Mouse (Mus musculus) hindbrain, embryonic 13.5 days (tissue): ENCODE results near the gene Olfr1351. TPM values are rescaled to one million over a fixed set of nuclear protein-coding genes. Genes with fewer than 3 reads are reported as not detected.
"Not testable (repeated sequence)": the region's sequence is repeated elsewhere in the genome, so short reads cannot be mapped to it uniquely, and the experiment has no call there.

ENCODE experiments used
- ATAC-seq: fragments of 200-750 bp; cut with Nextera tagmentation; 2 replicates; pipeline ENCODE4 v1.8.0; 2017; ENCODE audit warnings: moderate TSS enrichment; ENCODE audit not compliant: low FRiP score
- H3K27ac ChIP-seq: fragments of 300-500 bp; sonication (generic); 2 replicates; pipeline ENCODE4 v1.5.1; 2015; ENCODE audit warnings: inconsistent platforms, mild to moderate bottlenecking, moderate library complexity
- H3K27me3 ChIP-seq: fragments of 300-500 bp; sonication (generic); 2 replicates; pipeline ENCODE4 v1.6.1; 2015; ENCODE audit warnings: mild to moderate bottlenecking, inconsistent platforms
- H3K36me3 ChIP-seq: fragments of 300-500 bp; sonication (generic); 2 replicates; pipeline ENCODE4 v1.6.1; 2015; ENCODE audit warnings: mild to moderate bottlenecking, inconsistent platforms
- H3K4me1 ChIP-seq: fragments of 300-500 bp; sonication (generic); replicated peaks from 2 replicates; pipeline ENCODE4 v1.6.1; 2015; ENCODE audit warnings: inconsistent platforms
- H3K4me2 ChIP-seq: fragments of 300-500 bp; sonication (generic); 2 replicates; pipeline ENCODE4 v1.6.1; 2015; ENCODE audit warnings: inconsistent platforms, mild to moderate bottlenecking, moderate library complexity
- H3K4me3 ChIP-seq: fragments of 300-500 bp; sonication (generic); 2 replicates; pipeline ENCODE4 v1.5.1; 2015; ENCODE audit warnings: mild to moderate bottlenecking, inconsistent platforms
- H3K9ac ChIP-seq: fragments of 300-500 bp; sonication (generic); 2 replicates; pipeline ENCODE4 v1.6.1; 2015; ENCODE audit warnings: mild to moderate bottlenecking, inconsistent platforms
- H3K9me3 ChIP-seq: fragments of 300-500 bp; sonication (generic); 2 replicates; pipeline ENCODE4 v1.6.1; 2016; ENCODE audit warnings: inconsistent platforms
- WGBS: fragments of 180-500 bp; shearing (Covaris S2); methylation state at CpG from one replicate; pipeline ENCODE4 v1.1.7; 2015; 5-methylcytosine and 5-hydroxymethylcytosine counted together
- polyA plus RNA-seq: library from polyadenylated mRNA; unstranded; fragments of >200 nt; fragmentation: Nextera tagmentation; extraction: Ambion mirVana; gene quantifications from 2 replicates; pipeline ENCODE4 v1.2.1, GENCODE M21; 2015

The Olfr1351 gene
- not detected in 2 replicates for polyA plus RNA-seq

GRCm38 (mm10) chr10:79012172-79012571, at the start of gene Olfr1351:
Olfr1351 (plus strand) TSS chr10:79012472.
- no peak for ATAC-seq
- WGBS, result 76% methylated on average over 1 of the region's 1 CpGs

GRCm38 (mm10) chr10:78963009-78963408, 49.3 kb upstream of the Olfr1351 start, which contains the start of gene Olfr1353:
Olfr1353 (plus strand) TSS chr10:78963309.
- not testable (repeated sequence) for H3K4me2 ChIP-seq, ATAC-seq, H3K4me3 ChIP-seq, H3K9ac ChIP-seq, H3K4me1 ChIP-seq, H3K9me3 ChIP-seq, H3K36me3 ChIP-seq, H3K27me3 ChIP-seq, H3K27ac ChIP-seq

More at GRCm38 (mm10) chr10:79012172-79012571, at the start of gene Olfr1351:
- Histone ChIP-seq H3K36me3 (no peaks in the 10 kb centered on the region), H3K4me2 (no peak within 1 kb of the TSS), H3K9me3 (no peaks in the 10 kb centered on the region), H3K27me3 (no peaks in the 10 kb centered on the region), H3K4me3 (no peak within 1 kb of the TSS), H3K27ac (no peak within 1 kb of the TSS), H3K9ac (no peak within 1 kb of the TSS), H3K4me1 (no peaks in the 10 kb centered on the region)

GRCm38 (mm10) chr10:78980750-78981149, 31.5 kb upstream of the Olfr1351 start, which contains the start of gene Olfr1352:
Olfr1352 (plus strand) TSS chr10:78981050.
- no peak for ATAC-seq
- no peak within 1 kb of the TSS for H3K4me2 ChIP-seq

DNA sequence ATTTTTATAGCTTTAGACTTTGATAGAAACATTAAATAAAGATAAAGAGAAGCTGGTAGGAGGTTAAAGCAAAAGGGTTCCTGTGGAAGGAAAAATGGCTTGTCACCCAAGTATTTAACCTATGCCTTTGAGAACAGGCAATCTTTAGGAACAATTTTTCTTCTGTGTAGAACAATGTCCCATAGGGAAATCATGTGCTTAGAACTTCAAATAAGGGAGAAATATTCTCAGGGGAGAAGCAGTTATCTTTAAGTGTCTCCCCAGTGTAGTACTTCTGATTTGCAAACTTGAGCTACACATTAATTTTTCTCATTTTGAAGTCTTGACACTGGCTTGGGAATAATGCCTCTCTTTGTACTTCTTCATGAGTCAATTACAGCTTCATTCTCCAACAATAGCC, 16.2 kb downstream of the Olfr1351 start, which contains the start of gene Olfr57:
Gene Olfr57 (plus strand): TSS at position 301 of the 400 bp plus-strand sequence.
- H3K36me3 ChIP-seq, result no peaks in the 10 kb centered on the region
- H3K4me3 ChIP-seq, result no peak within 1 kb of the TSS
- 0 out of 2 replicates have a peak, but pooled peaks cover 3% of the 10 kb centered on the region for H3K9me3 ChIP-seq
- no peak within 1 kb of the TSS for H3K27ac ChIP-seq
- H3K9ac ChIP-seq, result no peak within 1 kb of the TSS
- ATAC-seq, result no peak
- no peaks in the 10 kb centered on the region for H3K27me3 ChIP-seq
- H3K4me1 ChIP-seq, result no peaks in the 10 kb centered on the region
- H3K4me2 ChIP-seq, result no peak within 1 kb of the TSS

More at GRCm38 (mm10) chr10:78980750-78981149, 31.5 kb upstream of the Olfr1351 start, which contains the start of gene Olfr1352:
- no peaks in the 10 kb centered on the region for H3K27me3 ChIP-seq
- H3K4me1 ChIP-seq, result no peaks in the 10 kb centered on the region
- no peaks in the 10 kb centered on the region for H3K9me3 ChIP-seq
- H3K4me3 ChIP-seq, result no peak within 1 kb of the TSS
- H3K27ac ChIP-seq, result no peak within 1 kb of the TSS
- no peaks in the 10 kb centered on the region for H3K36me3 ChIP-seq
- H3K9ac ChIP-seq, result no peak within 1 kb of the TSS

DNA sequence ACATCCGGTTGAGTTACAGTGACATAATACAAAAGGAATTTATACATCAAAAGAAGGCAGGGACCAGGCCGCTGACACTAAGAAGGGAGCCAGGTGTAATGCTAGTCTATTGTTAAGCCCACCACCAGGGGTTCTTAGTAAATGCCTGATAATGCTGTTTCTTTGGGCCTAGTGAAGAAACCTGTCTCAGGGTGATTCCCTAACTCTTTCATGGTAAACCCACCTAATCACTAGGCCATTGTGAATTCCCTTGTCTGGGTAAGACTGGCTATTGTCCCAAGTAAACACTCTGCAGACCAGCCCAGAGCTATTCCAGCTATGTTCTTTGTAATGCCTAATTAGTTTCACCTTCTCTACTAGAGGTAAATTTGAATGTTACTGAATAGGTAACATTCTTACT, 30.2 kb downstream of the Olfr1351 start:
- not testable (repeated sequence) for H3K36me3 ChIP-seq, ATAC-seq, H3K4me3 ChIP-seq, H3K27ac ChIP-seq, H3K9ac ChIP-seq, H3K27me3 ChIP-seq, H3K4me1 ChIP-seq, H3K4me2 ChIP-seq
- WGBS, result 84% methylated on average over 2 of the region's 2 CpGs
- peaks cover 36% of the 10 kb centered on the region for H3K9me3 ChIP-seq

- H3K4me1 ChIP-seq, H3K4me3 ChIP-seq, H3K27ac ChIP-seq, H3K4me2 ChIP-seq, ATAC-seq, H3K9ac ChIP-seq, H3K27me3 ChIP-seq: not testable (repeated sequence)
- 95% methylated on average over 3 of the region's 3 CpGs for WGBS
- Histone ChIP-seq H3K9me3 (peaks cover 49% of the 10 kb centered on the region), H3K36me3 (peaks cover 67% of the 10 kb centered on the region)
Measured at GRCm38 (mm10) chr10:79057370-79057769, 45.1 kb downstream of the Olfr1351 start.

Other genes with a start within 250 kb of the Olfr1351 start
- 8.3 and 9.8 TPM in 2 replicates for gene Slc1a6, start 232.0 kb upstream of the Olfr1351 start, polyA plus RNA-seq
- gene Olfr1356, start 160.3 kb upstream of the Olfr1351 start, polyA plus RNA-seq, result 0.06 TPM in 2 replicates
- not detected in 2 replicates for gene Olfr1355, start 136.9 kb upstream of the Olfr1351 start, polyA plus RNA-seq
- not detected in 2 replicates for gene Olfr1354, start 99.3 kb upstream of the Olfr1351 start, polyA plus RNA-seq
- gene Olfr8, start 61.8 kb upstream of the Olfr1351 start, polyA plus RNA-seq, result not detected in 2 replicates
- gene Olfr1353, start 49.2 kb upstream of the Olfr1351 start, polyA plus RNA-seq, result not detected in 2 replicates
- not detected in 2 replicates for gene Olfr1352, start 31.4 kb upstream of the Olfr1351 start, polyA plus RNA-seq
- 0.30 and 0.65 TPM in 2 replicates for gene Olfr57, start 16.3 kb downstream of the Olfr1351 start, polyA plus RNA-seq
- 50.8 and 53.7 TPM in 2 replicates for gene 2610008E11Rik, start 85.1 kb downstream of the Olfr1351 start, polyA plus RNA-seq
- not detected in 2 replicates for gene Vmn2r80, start 136.3 kb downstream of the Olfr1351 start, polyA plus RNA-seq
- not detected in 2 replicates for gene Vmn2r81, start 235.2 kb downstream of the Olfr1351 start, polyA plus RNA-seq